Mouse (Mus musculus): Measurements from ENCODE around the gene Bin2. TPM values are rescaled to one million over a fixed set of nuclear protein-coding genes. Genes with fewer than 3 reads are reported as not detected.

The Bin2 gene
- total RNA-seq, 2 experiments from 2014 or later, result 5.6 to 6.2 TPM

DNA sequence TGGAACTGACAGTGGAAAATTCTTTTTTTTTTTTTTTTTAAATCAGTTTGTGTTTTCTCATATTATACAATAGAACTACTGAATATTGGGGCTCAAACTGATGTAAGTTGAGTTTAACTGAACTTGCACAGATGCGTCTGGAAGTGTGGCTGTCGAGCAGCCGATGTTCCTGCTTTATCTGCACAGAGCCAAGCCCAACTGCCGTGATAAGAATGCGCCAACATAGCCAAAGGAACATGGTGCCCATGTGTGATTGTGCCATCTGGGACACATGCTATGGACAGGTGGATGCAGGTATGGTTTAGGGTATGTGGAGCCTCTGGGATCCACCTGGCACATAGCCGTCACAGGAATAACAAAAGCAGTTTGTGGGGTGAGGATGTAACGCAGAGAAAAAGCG, 16.5 kb upstream of the Bin2 start:
- intact Hi-C loops (cut with DNase I), result loop anchor here (10.0 kb wide), 2 partner anchors 131 to 211 kb away; partner anchors contain the start of gene Tfcp2
- DNase-seq (ENCODE audit: low spot score in 2 of 2), result no peak

DNA sequence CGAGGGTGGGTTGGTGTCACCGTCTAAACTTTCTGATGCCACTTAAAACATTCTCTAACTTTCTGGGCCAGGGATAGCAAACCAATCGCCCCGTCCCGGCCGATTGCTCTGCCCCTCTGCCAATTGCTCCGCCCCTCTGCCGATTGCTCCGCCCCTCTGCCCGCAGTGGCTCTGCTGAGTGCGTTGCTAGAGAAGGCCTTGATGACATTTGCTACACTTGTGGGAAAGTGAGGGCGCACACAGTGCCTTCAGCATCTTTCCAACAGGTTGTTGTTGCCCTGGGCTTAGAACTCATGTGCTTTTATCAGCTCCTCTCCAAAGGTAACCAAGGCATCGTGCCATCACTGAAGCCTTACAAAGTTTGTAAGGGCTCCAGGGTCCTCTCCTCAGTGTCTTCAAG, 15.9 kb upstream of the Bin2 start:
- DNase-seq (ENCODE audit: low spot score in 2 of 2), result no peak
- intact Hi-C loops (cut with DNase I), result loop anchor here (10.0 kb wide), 2 partner anchors 130 to 210 kb away; partner anchors contain the start of gene Tfcp2

DNA sequence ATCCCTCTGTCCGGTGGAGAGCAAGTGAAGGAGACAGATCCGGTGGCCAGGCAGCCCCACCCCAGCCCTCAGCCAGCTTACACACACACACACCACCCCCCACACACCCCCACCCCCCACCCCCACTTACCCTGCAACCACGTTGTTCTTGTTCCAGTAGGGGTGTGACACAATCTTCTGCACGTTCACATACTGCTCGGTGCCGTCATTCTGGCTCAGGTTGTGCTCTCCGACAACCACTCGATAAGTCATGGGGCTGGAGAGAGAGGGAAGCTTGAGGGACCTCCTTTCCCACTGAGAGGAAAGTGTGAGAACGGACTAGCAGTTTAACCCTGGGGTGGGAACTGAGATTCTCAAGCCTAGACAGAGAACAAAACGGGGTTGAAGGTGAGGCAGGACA, 15.1 kb upstream of the Bin2 start:
- intact Hi-C loops (cut with DNase I), result loop anchor here (5.0 to 10.0 kb wide), 3 partner anchors 62 to 210 kb away; partner anchors contain the start of gene Tfcp2
- DNase-seq (ENCODE audit: low spot score in 2 of 2), result no peak

DNA sequence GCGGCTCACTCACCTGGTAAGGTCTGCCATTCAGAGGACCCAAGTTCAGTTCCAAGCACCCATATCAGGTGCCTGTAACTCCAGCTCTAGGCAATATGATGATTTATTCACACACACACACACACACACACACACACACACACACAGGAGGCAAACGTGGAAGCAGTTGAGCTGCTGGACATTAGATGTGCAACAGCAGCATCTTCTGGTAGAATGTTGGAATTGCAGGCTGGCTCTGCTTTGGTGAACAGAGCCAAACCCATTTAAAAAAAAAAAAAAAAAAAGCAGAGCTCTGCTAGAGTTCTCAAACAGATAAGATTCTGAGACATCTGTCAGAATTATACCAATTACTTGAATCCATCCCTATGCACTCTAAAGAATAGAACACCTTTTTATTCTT, 13.7 kb upstream of the Bin2 start:
- intact Hi-C loops (cut with DNase I), result loop anchor here (5.0 to 10.0 kb wide), 3 partner anchors 61 to 208 kb away; partner anchors contain the start of gene Tfcp2
- peak; percentile 90 to 95 for DNase-seq (ENCODE audit: low spot score in 2 of 2)

DNA sequence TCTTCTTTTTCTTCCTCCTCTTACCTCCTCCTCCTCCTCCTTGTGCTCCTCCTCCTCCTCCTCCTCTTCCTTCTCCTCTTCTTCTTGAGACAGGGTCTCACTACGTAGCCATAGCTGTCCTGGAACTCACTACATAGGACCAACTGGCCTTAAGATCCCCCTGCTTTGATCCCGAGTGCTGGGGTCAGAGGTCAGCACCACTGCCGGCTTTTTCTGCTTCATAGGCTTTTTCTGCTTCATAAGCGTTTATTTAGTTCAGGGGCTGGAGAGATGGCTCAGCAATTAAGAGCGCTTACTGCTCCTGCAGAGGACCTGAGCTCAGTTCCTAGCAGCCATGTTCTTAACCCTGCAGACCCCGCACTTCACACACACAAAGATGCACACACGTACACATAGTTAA, 12.4 kb upstream of the Bin2 start:
- DNase-seq (ENCODE audit: low spot score in 2 of 2), result no peak
- intact Hi-C loops (cut with DNase I), result loop anchor here (5.0 to 10.0 kb wide), 3 partner anchors 59 to 207 kb away; partner anchors contain the start of gene Tfcp2

GRCm38 (mm10) chr15:100680381-100680780, 11.0 kb upstream of the Bin2 start:
- intact Hi-C loops (cut with DNase I), result loop anchor here (5.0 to 10.0 kb wide), 3 partner anchors 58 to 206 kb away; partner anchors contain the start of gene Tfcp2
- DNase-seq (ENCODE audit: low spot score in 2 of 2), result no peak

GRCm38 (mm10) chr15:100679005-100679404, 9.7 kb upstream of the Bin2 start:
- intact Hi-C loops (cut with DNase I), result no loop called here
- no peak for DNase-seq (ENCODE audit: low spot score in 2 of 2)

GRCm38 (mm10) chr15:100678581-100678980, 9.2 kb upstream of the Bin2 start:
- intact Hi-C loops (cut with DNase I), result no loop called here
- DNase-seq (ENCODE audit: low spot score in 2 of 2), result no peak

DNA sequence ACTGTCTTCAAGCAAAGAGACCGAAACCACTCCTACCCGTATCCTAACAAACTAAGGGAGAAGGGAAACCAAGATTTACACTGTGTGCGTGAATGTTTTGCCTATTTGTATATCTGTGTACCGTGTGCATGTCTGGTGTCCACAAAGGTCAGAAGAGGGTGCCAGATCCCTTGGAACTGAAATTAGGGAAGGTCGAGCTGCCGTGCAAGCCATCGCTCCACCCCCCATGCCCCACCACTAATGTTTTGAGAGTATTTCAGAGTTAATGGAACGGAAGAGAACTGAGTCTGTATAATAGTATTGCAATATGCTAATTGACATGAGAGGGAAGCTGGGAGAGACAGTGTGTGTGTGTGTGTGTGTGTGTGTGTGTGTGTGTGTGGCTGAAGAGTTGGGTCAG, 8.3 kb upstream of the Bin2 start:
- intact Hi-C loops (cut with DNase I), result no loop called here
- DNase-seq (ENCODE audit: low spot score in 2 of 2), result no peak

DNA sequence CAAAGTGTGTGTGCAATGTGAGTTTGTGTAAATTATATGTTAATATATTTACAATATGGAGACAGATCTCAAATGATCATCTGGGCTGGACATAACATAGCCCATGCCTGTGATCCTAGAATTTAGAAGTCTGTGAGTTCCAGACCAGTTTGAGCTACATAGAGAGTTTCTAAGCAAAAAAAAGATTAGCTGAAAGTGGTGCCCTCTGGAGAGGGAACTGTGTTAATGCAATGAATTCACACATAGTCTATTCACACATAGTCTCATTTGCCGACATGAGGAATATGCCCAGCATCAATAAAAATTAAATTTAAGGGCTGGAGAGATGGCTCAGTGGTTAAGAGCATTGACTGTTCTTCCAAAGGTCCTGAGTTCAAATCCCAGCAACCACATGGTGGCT, 7.2 kb upstream of the Bin2 start:
- DNase-seq (ENCODE audit: low spot score in 2 of 2), result no peak
- intact Hi-C loops (cut with DNase I), result no loop called here

GRCm38 (mm10) chr15:100675486-100675885, 6.1 kb upstream of the Bin2 start:
- intact Hi-C loops (cut with DNase I), result no loop called here
- no peak for DNase-seq (ENCODE audit: low spot score in 2 of 2)

GRCm38 (mm10) chr15:100674566-100674965, 5.2 kb upstream of the Bin2 start:
- intact Hi-C loops (cut with DNase I), result no loop called here
- no peak for DNase-seq (ENCODE audit: low spot score in 2 of 2)

GRCm38 (mm10) chr15:100673585-100674391, 4.4 kb upstream of the Bin2 start:
- peak in 1 of 2 experiments; percentile 22 for DNase-seq (ENCODE audit: low spot score in 2 of 2)
- intact Hi-C loops (cut with DNase I), result no loop called here

GRCm38 (mm10) chr15:100670833-100671232, 1.5 kb upstream of the Bin2 start:
- intact Hi-C loops (cut with DNase I), result no loop called here
- no peak for DNase-seq (ENCODE audit: low spot score in 2 of 2)

- DNase-seq (ENCODE audit: low spot score in 2 of 2), result no peak
Observed at GRCm38 (mm10) chr15:100670004-100670403, 651 bp upstream of the Bin2 start.

GRCm38 (mm10) chr15:100667871-100668545, 1.3 kb downstream of the Bin2 start:
- DNase-seq (ENCODE audit: low spot score in 2 of 2), result no peak
- intact Hi-C loops (cut with DNase I), result no loop called here

More at GRCm38 (mm10) chr15:100670004-100670403, 651 bp upstream of the Bin2 start:
- intact Hi-C loops (cut with DNase I), result no loop called here

GRCm38 (mm10) chr15:100667420-100667819, 1.9 kb downstream of the Bin2 start:
- DNase-seq (ENCODE audit: low spot score in 2 of 2), result no peak
- intact Hi-C loops (cut with DNase I), result no loop called here

DNA sequence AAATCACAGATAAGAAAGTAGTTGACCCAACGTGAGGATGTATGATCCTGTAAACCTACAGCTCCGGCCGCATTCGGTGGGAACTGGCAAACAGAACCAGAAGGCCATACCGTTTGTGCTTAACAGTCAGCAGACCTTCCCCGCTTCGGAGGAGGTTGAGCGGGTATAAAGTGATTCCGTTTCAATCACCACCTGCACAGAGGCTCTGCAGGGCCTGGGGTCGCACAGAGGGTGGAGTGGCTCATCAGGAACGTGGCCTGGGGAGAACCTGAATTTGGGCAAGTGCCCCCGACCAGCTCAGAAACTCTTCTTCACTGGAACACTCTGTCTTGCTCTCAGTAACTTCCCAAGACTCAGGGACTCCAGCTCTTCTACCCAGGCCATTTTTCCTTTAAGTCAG, 2.5 kb downstream of the Bin2 start:
- DNase-seq (ENCODE audit: low spot score in 2 of 2), result no peak
- intact Hi-C loops (cut with DNase I), result no loop called here

GRCm38 (mm10) chr15:100666219-100666696, 3.1 kb downstream of the Bin2 start:
- no peak for DNase-seq (ENCODE audit: low spot score in 2 of 2)
- intact Hi-C loops (cut with DNase I), result no loop called here

Measured in left cerebral cortex, postnatal 14 days (tissue).